Mouse (Mus musculus) embryonic facial prominence, embryonic 10.5 days (tissue): Measurements from ENCODE around the gene Tubg1. TPM values are rescaled to one million over a fixed set of nuclear protein-coding genes. Genes with fewer than 3 reads are reported as not detected.

Experiments used
- DNase-seq: peaks from one replicate; pipeline ENCODE4 v3.0.0-alpha.2; 2017; ENCODE audit warnings: low spot score
- H3K27ac ChIP-seq: fragments of 300-500 bp; sonication (generic); replicated peaks from 2 replicates; pipeline ENCODE4 v1.5.1; 2016; ENCODE audit warnings: mild to moderate bottlenecking
- H3K27me3 ChIP-seq: fragments of 300-500 bp; sonication (generic); replicated peaks from 2 replicates; pipeline ENCODE4 v1.6.1; 2016; ENCODE audit warnings: low read depth, mild to moderate bottlenecking; ENCODE audit not compliant: poor library complexity, severe bottlenecking
- H3K36me3 ChIP-seq: fragments of 300-500 bp; sonication (generic); replicated peaks from 2 replicates; pipeline ENCODE4 v1.6.1; 2016; ENCODE audit warnings: mild to moderate bottlenecking, moderate library complexity
- H3K4me1 ChIP-seq: fragments of 300-500 bp; sonication (generic); 2 replicates; pipeline ENCODE4 v1.6.1; 2016
- H3K4me3 ChIP-seq: fragments of 300-500 bp; sonication (generic); 2 replicates; pipeline ENCODE4 v1.5.1; 2016; ENCODE audit warnings: mild to moderate bottlenecking, moderate library complexity
- H3K9me3 ChIP-seq: fragments of 300-500 bp; sonication (generic); 2 replicates; pipeline ENCODE4 v1.6.1; 2016; ENCODE audit warnings: mild to moderate bottlenecking
- WGBS: fragments of 180-500 bp; shearing (Covaris S2); methylation state at CpG from one replicate; pipeline ENCODE4 v1.1.7; 2016; 5-methylcytosine and 5-hydroxymethylcytosine counted together
- polyA plus RNA-seq: library from polyadenylated mRNA; unstranded; fragments of >200 nt; fragmentation: Nextera tagmentation; extraction: Ambion mirVana; gene quantifications from 2 replicates; pipeline ENCODE4 v1.2.1, GENCODE M21; 2016

Tubg1 gene
- 135 and 142 TPM in 2 replicates for polyA plus RNA-seq

- peak within 1 kb of the TSS; percentile 94 for H3K4me3 ChIP-seq
- H3K27ac ChIP-seq = peak within 1 kb of the TSS; percentile 93
- peak; percentile 100 for DNase-seq
- H3K27me3 ChIP-seq = no peaks in the 10 kb centered on the region
- WGBS = under 1% methylated on average over 61 of the region's 61 CpGs
- peaks cover 34% of the 10 kb centered on the region for H3K4me1 ChIP-seq
- no peaks in the 10 kb centered on the region for H3K9me3 ChIP-seq
- H3K36me3 ChIP-seq = peaks cover 57% of the 10 kb centered on the region
These were observed at the start of gene Tubg1, which contains the start of gene Retreg3 for GRCm38 (mm10) chr11:101119761-101120544. Gene Tubg1, plus strand, starts transcription at chr11:101119938. Gene Retreg3, minus strand, starts transcription at chr11:101119893.

GRCm38 (mm10) chr11:101070189-101070527 lies 49.6 kb upstream of the Tubg1 start:
- under 1% methylated on average over 36 of the region's 36 CpGs for WGBS
- Histone ChIP-seq H3K4me3 (peak overlapping the region; percentile 89), H3K4me1 (peaks cover 25% of the 10 kb centered on the region), H3K27ac (peak overlapping the region; percentile 86), H3K27me3 (peaks cover 53% of the 10 kb centered on the region), H3K36me3 (no peaks in the 10 kb centered on the region), H3K9me3 (no peaks in the 10 kb centered on the region)
- no peak for DNase-seq

- Histone ChIP-seq H3K4me1 (peaks cover 25% of the 10 kb centered on the region), H3K36me3 (no peaks in the 10 kb centered on the region), H3K27ac (no peak overlapping the region), H3K4me3 (peak overlapping the region; percentile 89), H3K27me3 (peaks cover 55% of the 10 kb centered on the region), H3K9me3 (no peaks in the 10 kb centered on the region)
- 73% methylated on average over 6 of the region's 6 CpGs for WGBS
- DNase-seq = no peak
These were observed 48.8 kb upstream of the Tubg1 start for GRCm38 (mm10) chr11:101070987-101071386.

- no peak overlapping the region for H3K4me3 ChIP-seq
- H3K27me3 ChIP-seq = peaks cover 64% of the 10 kb centered on the region
- no peak for DNase-seq
- peaks cover 21% of the 10 kb centered on the region for H3K4me1 ChIP-seq
- WGBS = 71% methylated on average over 14 of the region's 14 CpGs
- H3K27ac ChIP-seq = no peak overlapping the region
- no peaks in the 10 kb centered on the region; the same call in 1 of the 2 replicates for H3K36me3 ChIP-seq
- H3K9me3 ChIP-seq = no peaks in the 10 kb centered on the region
These were observed 47.8 kb upstream of the Tubg1 start for GRCm38 (mm10) chr11:101071810-101072428.

GRCm38 (mm10) chr11:101078121-101078520 lies 41.6 kb upstream of the Tubg1 start, which contains the start of gene Hsd17b1:
Gene Hsd17b1, plus strand, starts transcription at chr11:101078411.
- peaks cover 71% of the 10 kb centered on the region for H3K27me3 ChIP-seq
- H3K27ac ChIP-seq = no peak within 1 kb of the TSS
- H3K9me3 ChIP-seq = no peaks in the 10 kb centered on the region
- 0 out of 2 replicates have a peak within 1 kb of the TSS, but pooled peaks have one; percentile 2 for H3K4me3 ChIP-seq
- no peaks in the 10 kb centered on the region; the same call in 1 of the 2 replicates for H3K36me3 ChIP-seq
- no peak for DNase-seq
- H3K4me1 ChIP-seq = peaks cover 22% of the 10 kb centered on the region
- 67% methylated on average over 9 of the region's 9 CpGs for WGBS

GRCm38 (mm10) chr11:101079746-101080145 lies 40.0 kb upstream of the Tubg1 start:
- 2% methylated on average over 27 of the region's 27 CpGs for WGBS
- Histone ChIP-seq H3K36me3 (peaks cover 6% of the 10 kb centered on the region), H3K27ac (no peak overlapping the region), H3K9me3 (no peaks in the 10 kb centered on the region), H3K4me1 (peaks cover 36% of the 10 kb centered on the region), H3K4me3 (peak overlapping the region; percentile 2; the same call in 1 of the 2 replicates), H3K27me3 (peaks cover 62% of the 10 kb centered on the region)
- DNase-seq = peak; percentile 46

GRCm38 (mm10) chr11:101080421-101080820 lies 39.3 kb upstream of the Tubg1 start:
- H3K27me3 ChIP-seq = peaks cover 62% of the 10 kb centered on the region
- no peak overlapping the region for H3K4me3 ChIP-seq
- DNase-seq = no peak
- no peaks in the 10 kb centered on the region for H3K9me3 ChIP-seq
- H3K4me1 ChIP-seq = peaks cover 36% of the 10 kb centered on the region
- no peak overlapping the region for H3K27ac ChIP-seq
- 68% methylated on average over 5 of the region's 5 CpGs for WGBS
- H3K36me3 ChIP-seq = peaks cover 13% of the 10 kb centered on the region

- H3K36me3 ChIP-seq = peaks cover 22% of the 10 kb centered on the region
- 0 out of 2 replicates have a peak overlapping the region, but pooled peaks have one; percentile 93 for H3K27ac ChIP-seq
- peaks cover 53% of the 10 kb centered on the region for H3K27me3 ChIP-seq
- no peaks in the 10 kb centered on the region for H3K9me3 ChIP-seq
- DNase-seq = peak; percentile 32
- peak overlapping the region; percentile 94 for H3K4me3 ChIP-seq
- H3K4me1 ChIP-seq = peaks cover 47% of the 10 kb centered on the region
- 5% methylated on average over 10 of the region's 10 CpGs for WGBS
These were observed 38.1 kb upstream of the Tubg1 start for GRCm38 (mm10) chr11:101081659-101082058.

GRCm38 (mm10) chr11:101082208-101083082 lies 37.3 kb upstream of the Tubg1 start, which contains the start of gene Coasy:
Gene Coasy, plus strand, starts transcription at chr11:101082565.
- Histone ChIP-seq H3K4me1 (peaks cover 53% of the 10 kb centered on the region), H3K9me3 (no peaks in the 10 kb centered on the region), H3K27ac (peak within 1 kb of the TSS; percentile 93), H3K4me3 (peak within 1 kb of the TSS; percentile 94), H3K27me3 (peaks cover 45% of the 10 kb centered on the region), H3K36me3 (peaks cover 22% of the 10 kb centered on the region)
- peak; percentile 97 for DNase-seq
- under 1% methylated on average over 51 of the region's 51 CpGs for WGBS

GRCm38 (mm10) chr11:101083083-101083697 lies 36.5 kb upstream of the Tubg1 start:
- H3K27ac ChIP-seq = peak overlapping the region; percentile 93
- H3K36me3 ChIP-seq = peaks cover 22% of the 10 kb centered on the region
- no peak for DNase-seq
- peak overlapping the region; percentile 94 for H3K4me3 ChIP-seq
- H3K9me3 ChIP-seq = no peaks in the 10 kb centered on the region
- 35% methylated on average over 19 of the region's 19 CpGs for WGBS
- peaks cover 60% of the 10 kb centered on the region for H3K4me1 ChIP-seq
- H3K27me3 ChIP-seq = peaks cover 38% of the 10 kb centered on the region

GRCm38 (mm10) chr11:101084246-101084645 lies 35.5 kb upstream of the Tubg1 start:
- no peak overlapping the region for H3K27ac ChIP-seq
- WGBS = 84% methylated on average over 14 of the region's 14 CpGs
- H3K4me1 ChIP-seq = peaks cover 65% of the 10 kb centered on the region
- no peaks in the 10 kb centered on the region for H3K9me3 ChIP-seq
- peaks cover 30% of the 10 kb centered on the region for H3K36me3 ChIP-seq
- peak; percentile 6 for DNase-seq
- H3K4me3 ChIP-seq = peak overlapping the region; percentile 94; the same call in 1 of the 2 replicates
- H3K27me3 ChIP-seq = peaks cover 27% of the 10 kb centered on the region
